Mouse (Mus musculus) urinary bladder, postnatal 4 days (tissue): ENCODE measurements around the gene Tpst1.

Experiments
- DNase-seq, 2 experiments: peaks; one replicate each; pipeline ENCODE4 v3.0.0; 2021 to 2022; ENCODE audit warnings: low spot score in 2 of 2

The Tpst1 gene

DNA sequence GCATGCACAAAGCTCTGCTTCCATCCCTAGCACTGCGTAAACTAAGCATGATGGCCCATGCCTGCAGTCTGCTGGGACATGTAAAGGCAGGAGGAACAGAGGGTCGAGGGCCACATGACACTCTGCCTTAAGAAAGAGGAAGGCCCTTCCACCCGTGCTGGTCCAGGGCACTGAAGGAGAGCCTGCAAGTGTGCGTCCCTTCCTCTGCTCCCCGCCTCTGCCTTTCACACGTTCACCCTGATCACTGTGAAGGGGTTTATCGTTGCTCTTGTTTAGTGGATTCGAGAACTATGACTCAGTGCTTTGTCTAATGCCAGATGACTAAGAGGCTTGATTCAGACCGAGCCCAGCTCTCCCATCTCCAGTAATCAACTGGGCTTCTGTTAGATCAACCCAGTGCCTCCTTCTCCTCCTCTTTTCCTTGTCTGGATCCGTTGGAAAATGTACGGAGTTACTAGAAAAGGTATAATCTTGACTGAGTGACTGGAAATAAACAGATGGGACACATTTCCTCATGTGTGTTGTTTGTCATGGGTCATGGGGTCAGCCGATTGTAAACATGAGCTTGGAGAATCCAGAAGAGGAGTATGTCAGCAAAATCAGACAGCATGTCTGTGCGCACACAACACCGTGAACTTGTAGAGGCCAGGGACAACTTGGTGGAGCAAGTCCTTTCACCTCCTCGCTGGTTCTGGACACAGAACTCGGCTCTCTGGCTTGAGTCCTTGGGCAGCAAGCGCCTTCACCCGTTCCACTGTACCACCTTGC is 16.7 kb downstream of the Tpst1 start:
- no peak for DNase-seq

- DNase-seq, result no peak
These were observed 23.6 kb downstream of the Tpst1 start for GRCm38 (mm10) chr5:130096754-130097153.

- DNase-seq, result no peak
These were observed 24.7 kb downstream of the Tpst1 start for GRCm38 (mm10) chr5:130097837-130098236.

DNA sequence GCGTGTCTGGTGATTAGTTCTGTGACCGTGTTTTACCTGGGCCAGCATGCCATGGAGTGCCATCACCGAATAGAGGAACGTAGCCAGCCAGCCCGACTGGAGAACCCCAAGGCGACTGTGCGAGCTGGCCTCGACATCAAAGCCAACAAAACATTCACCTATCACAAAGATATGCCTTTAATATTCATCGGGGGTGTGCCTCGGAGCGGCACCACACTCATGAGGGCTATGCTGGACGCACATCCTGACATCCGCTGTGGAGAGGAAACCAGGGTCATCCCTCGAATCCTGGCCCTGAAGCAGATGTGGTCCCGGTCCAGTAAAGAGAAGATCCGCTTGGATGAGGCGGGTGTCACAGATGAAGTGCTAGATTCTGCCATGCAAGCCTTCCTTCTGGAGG is 28.6 kb downstream of the Tpst1 start:
- no peak for DNase-seq

DNA sequence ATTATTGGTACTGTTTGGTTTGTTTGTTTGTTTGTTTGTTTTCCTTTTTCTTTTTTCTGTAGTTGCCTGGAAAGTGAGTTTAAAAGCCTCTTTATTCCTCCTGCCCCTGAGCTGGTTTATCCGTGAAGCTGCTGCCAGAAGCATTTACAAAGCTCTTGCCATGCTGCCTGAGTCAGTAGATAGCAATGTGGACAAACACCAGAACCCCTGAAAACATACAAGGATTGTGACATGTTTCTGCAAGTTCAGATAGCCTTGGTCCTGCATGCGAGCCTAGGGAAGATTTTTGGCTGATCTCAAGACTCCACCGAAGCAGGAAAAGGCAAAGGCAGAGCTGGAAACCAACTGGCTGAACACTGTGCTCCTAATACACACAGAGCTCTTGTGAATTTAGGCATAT is 36.2 kb downstream of the Tpst1 start:
- no peak for DNase-seq

DNA sequence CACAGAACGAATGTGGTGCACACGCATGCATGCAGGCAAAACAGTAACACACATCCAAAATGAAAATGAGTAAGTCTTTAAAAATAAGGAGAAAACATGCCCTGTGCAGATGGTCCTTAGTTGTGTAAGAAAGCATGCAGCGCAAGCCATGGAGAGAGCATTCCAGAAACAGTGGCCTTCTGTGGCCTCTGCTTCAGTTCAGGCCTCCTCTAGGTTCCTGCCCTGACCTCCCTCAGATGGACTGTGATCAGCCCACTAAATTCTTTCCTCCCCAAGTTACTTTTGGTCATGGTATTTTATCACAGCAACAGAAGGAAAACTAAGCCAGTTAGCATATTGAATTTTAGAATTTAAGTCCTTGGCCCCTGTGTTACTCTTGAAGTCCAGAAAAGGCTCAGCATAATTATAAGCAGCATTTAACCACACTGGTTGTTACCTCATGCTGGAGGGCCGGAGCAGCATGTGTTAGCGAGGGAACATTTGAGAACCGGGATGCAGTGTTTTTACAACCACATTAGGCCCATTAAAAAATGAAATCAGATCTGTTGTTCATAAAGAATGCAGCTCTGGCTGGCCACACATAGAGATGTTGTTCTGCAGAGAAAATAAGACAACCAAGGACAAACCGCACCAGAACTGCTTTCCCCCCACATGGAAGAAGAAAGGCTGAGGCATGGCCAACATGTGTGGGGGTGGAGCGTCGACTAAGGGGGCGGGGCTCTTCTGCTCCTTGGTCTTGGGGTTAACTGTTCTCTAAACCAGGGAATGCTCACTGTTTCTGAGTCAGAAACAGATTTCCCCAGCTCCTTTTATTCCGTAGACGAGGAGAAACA is 37.7 kb downstream of the Tpst1 start:
- DNase-seq, result peak in 1 of 2 experiments; percentile 35

- DNase-seq, result no peak
These were observed 39.5 kb downstream of the Tpst1 start for GRCm38 (mm10) chr5:130112653-130113052.

- no peak for DNase-seq
These were observed 43.0 kb downstream of the Tpst1 start for GRCm38 (mm10) chr5:130116116-130116515.

- no peak for DNase-seq
These were observed 43.7 kb downstream of the Tpst1 start for GRCm38 (mm10) chr5:130116857-130117256.

DNA sequence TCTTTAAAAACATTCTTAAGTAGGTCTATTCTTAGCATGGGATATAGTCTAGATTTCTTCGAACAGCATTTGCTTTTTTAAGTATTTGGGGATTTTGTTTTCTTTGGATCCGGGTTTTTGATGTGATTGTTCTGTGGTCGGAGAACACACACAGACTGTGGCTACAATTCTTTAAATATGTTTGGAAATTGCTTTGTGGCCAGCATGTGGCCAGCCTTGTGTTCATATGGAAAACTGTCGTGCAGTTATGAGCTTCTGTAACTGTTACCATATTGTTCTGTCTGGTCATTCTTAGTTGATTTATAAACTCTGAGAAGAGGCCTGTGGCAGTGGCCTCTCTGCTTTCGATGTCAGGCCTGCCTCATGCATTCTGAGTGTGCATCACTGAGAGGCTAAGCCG is 44.8 kb downstream of the Tpst1 start:
- no peak for DNase-seq

- DNase-seq, result no peak
These were observed 46.1 kb downstream of the Tpst1 start for GRCm38 (mm10) chr5:130119236-130119635.

- DNase-seq, result no peak
These were observed 47.1 kb downstream of the Tpst1 start for GRCm38 (mm10) chr5:130120070-130120736.

- no peak for DNase-seq
These were observed 47.8 kb downstream of the Tpst1 start for GRCm38 (mm10) chr5:130120904-130121303.

DNA sequence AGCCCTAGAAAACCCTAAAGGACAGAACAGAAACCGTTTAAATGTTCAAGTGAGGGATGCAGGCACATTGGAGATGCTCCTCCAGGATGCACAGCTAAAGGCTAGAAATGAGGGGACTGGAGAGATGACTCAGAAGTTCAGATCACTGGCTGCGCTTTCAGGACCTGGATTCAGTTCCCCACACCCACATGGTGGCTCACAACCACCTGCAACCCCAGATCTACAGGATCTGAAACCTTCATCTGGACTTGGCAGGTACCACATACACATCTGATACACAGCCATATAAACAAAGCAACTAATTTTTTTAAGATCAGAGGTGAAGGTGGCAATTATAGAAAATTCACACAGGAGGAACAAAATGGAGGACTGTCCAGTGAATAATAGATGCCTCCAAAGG is 49.2 kb downstream of the Tpst1 start:
- no peak for DNase-seq

- DNase-seq, result no peak
These were observed 51.1 kb downstream of the Tpst1 start for GRCm38 (mm10) chr5:130124271-130124670.

GRCm38 (mm10) chr5:130128686-130129523 is 55.8 kb downstream of the Tpst1 start:
- no peak for DNase-seq

DNA sequence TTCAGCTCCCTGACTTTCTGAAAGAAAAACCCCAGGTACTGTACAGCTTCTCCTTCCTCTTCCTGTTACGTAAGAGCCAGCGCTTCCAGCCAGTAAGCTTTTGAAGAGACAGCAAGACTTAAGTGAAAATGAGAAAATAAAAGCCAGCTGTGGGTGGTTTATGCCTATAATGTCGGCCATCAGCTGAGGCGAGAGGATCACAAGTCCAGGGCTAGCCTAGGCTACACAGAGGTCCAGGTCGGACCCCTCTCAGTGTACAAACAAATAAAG is 56.3 kb downstream of the Tpst1 start:
- DNase-seq, result no peak

- DNase-seq, result no peak
These were observed 63.5 kb downstream of the Tpst1 start for GRCm38 (mm10) chr5:130136597-130136996.

DNA sequence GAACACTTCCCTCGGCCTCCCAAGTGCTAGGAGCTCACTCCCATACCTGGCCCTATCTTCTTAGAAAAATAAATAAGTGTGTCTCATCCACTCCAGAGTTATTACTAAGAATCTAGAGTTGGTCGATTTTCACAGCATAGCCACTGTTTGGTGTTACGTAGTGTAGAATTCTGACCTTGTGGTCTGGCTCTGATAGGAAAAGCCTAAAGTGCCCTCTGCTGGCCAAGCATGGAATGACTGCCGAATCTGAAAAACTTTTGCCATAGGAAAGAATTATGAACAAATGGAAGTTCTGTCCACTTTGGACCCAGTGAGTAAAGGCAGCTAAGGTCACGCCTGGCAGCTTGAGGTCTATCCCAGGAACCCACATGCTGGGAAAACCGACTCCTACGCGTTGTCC is 66.3 kb downstream of the Tpst1 start:
- peak; percentile 66 to 81 for DNase-seq

DNA sequence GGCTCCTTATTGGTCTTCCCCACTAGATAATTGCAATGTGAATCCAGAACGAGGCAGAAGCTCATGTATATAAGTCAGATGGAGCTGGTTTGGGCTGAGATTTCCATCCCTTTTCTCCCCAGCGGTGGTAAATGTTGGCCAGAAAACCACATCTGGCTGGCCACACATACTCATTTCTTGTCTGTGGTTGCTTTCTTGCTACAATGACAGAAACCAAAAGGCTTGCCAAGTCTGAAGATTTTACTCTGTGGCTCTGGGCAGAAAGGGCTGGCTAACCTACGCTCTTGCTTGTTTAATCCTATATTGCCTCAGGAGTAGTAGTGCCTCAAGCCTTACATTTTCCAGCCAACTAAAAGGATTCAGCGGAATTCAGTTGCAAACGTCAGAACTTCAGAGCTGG is 68.0 kb downstream of the Tpst1 start:
- DNase-seq, result no peak

DNA sequence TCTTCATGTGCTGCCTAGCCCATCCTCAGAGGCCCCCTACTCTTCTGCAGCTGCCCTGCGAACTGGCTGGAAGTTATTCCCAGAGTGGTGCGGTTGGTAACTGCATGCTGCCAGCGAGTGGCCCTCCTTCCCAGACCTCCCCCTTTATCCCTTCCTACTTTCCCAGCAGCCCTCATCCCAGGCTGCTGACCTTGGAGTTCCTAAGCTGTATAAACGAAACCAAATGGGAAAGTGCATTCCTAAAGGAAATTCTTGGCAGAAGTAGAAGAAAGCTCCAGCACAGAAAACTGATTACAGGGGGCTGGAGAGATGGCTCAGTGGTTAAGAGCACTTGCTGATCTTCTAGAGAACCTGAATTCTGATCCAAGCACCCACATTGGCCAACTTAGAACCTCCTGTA is 68.9 kb downstream of the Tpst1 start:
- DNase-seq, result no peak

GRCm38 (mm10) chr5:130143101-130143500 is 70.0 kb downstream of the Tpst1 start:
- DNase-seq, result no peak
